Mouse (Mus musculus): ENCODE results near the gene Uvrag. TPM values are rescaled to one million over a fixed set of nuclear protein-coding genes. Genes with fewer than 3 reads are reported as not detected.

The Uvrag gene
- total RNA-seq (2014; fragmentation: Nextera tagmentation) (23.3 and 25.0 TPM in 2 replicates), total RNA-seq (2017) (27.5 and 29.9 TPM in 2 replicates), polyA plus RNA-seq (2012) (13.1 and 20.3 TPM in 2 replicates)

- H3K4me1 ChIP-seq (ENCODE audit: insufficient read depth, low read depth, low read length), result peaks cover 28% of the 10 kb centered on the region
- DNase-seq (ENCODE audit: low spot score) (peak; percentile 99), ATAC-seq (ENCODE audit: extremely low read depth, insufficient number of reproducible peaks, low FRiP score, poor library complexity, severe bottlenecking) (peak; percentile 96)
- H3K9me3 ChIP-seq (replicated peaks), result no peaks in the 10 kb centered on the region
- H3K4me3 ChIP-seq (ENCODE audit: low read depth, low read length), result peak within 1 kb of the TSS; percentile 93
- H3K36me3 ChIP-seq (replicated peaks), result peaks cover 12% of the 10 kb centered on the region
- peaks cover 21% of the 10 kb centered on the region for H3K27me3 ChIP-seq (ENCODE audit: insufficient read depth, low read length)
- TF ChIP-seq POLR2AphosphoS5 (IDR thresholded peaks at IDR 0.05; ENCODE audit: insufficient replicate concordance, low read depth, low read length), result no peak
- no peak for TF ChIP-seq TAL1 (conservative IDR thresholded peaks at IDR 0.05; ENCODE audit: low read depth, low read length)
- no peak for TF ChIP-seq CTCF (IDR thresholded peaks at IDR 0.05; ENCODE audit: low read depth, low read length)
- no peak for TF ChIP-seq GATA2 (IDR thresholded peaks at IDR 0.05; ENCODE audit: borderline replicate concordance, low read depth, low read length)
- TF ChIP-seq GATA1 (IDR thresholded peaks at IDR 0.05; ENCODE audit: borderline replicate concordance, low read length), result no peak
Observed at GRCm38 (mm10) chr7:99140984-99141918, at the start of gene Uvrag. TSS of gene Uvrag (minus strand) at chr7:99141141.

GRCm38 (mm10) chr7:99189885-99190284 is 48.9 kb upstream of the Uvrag start:
- Histone ChIP-seq H3K9me3 (replicated peaks) (no peaks in the 10 kb centered on the region), H3K36me3 (replicated peaks) (no peaks in the 10 kb centered on the region), H3K4me3 (ENCODE audit: low read depth, low read length) (no peak overlapping the region), H3K27me3 (ENCODE audit: insufficient read depth, low read length) (peaks cover 13% of the 10 kb centered on the region), H3K4me1 (ENCODE audit: insufficient read depth, low read depth, low read length) (no peaks in the 10 kb centered on the region)
- DNase-seq (ENCODE audit: low spot score) (no peak), ATAC-seq (ENCODE audit: extremely low read depth, insufficient number of reproducible peaks, low FRiP score, poor library complexity, severe bottlenecking) (no peak)
- TF ChIP-seq GATA2 (IDR thresholded peaks at IDR 0.05; ENCODE audit: borderline replicate concordance, low read depth, low read length), result no peak
- no peak for TF ChIP-seq CTCF (IDR thresholded peaks at IDR 0.05; ENCODE audit: low read depth, low read length)
- no peak for TF ChIP-seq TAL1 (conservative IDR thresholded peaks at IDR 0.05; ENCODE audit: low read depth, low read length)
- TF ChIP-seq POLR2AphosphoS5 (IDR thresholded peaks at IDR 0.05; ENCODE audit: insufficient replicate concordance, low read depth, low read length), result no peak
- no peak for TF ChIP-seq GATA1 (IDR thresholded peaks at IDR 0.05; ENCODE audit: borderline replicate concordance, low read length)

GRCm38 (mm10) chr7:99188630-99189029 is 47.7 kb upstream of the Uvrag start:
- no peak for TF ChIP-seq POLR2AphosphoS5 (IDR thresholded peaks at IDR 0.05; ENCODE audit: insufficient replicate concordance, low read depth, low read length)
- no peak for TF ChIP-seq GATA1 (IDR thresholded peaks at IDR 0.05; ENCODE audit: borderline replicate concordance, low read length)
- TF ChIP-seq TAL1 (conservative IDR thresholded peaks at IDR 0.05; ENCODE audit: low read depth, low read length), result no peak
- no peak for TF ChIP-seq GATA2 (IDR thresholded peaks at IDR 0.05; ENCODE audit: borderline replicate concordance, low read depth, low read length)
- TF ChIP-seq CTCF (IDR thresholded peaks at IDR 0.05; ENCODE audit: low read depth, low read length), result no peak
- Histone ChIP-seq H3K9me3 (replicated peaks) (no peaks in the 10 kb centered on the region), H3K27me3 (ENCODE audit: insufficient read depth, low read length) (peaks cover 15% of the 10 kb centered on the region), H3K36me3 (replicated peaks) (no peaks in the 10 kb centered on the region), H3K4me3 (ENCODE audit: low read depth, low read length) (no peak overlapping the region), H3K4me1 (ENCODE audit: insufficient read depth, low read depth, low read length) (no peaks in the 10 kb centered on the region)
- ATAC-seq (ENCODE audit: extremely low read depth, insufficient number of reproducible peaks, low FRiP score, poor library complexity, severe bottlenecking) (no peak), DNase-seq (ENCODE audit: low spot score) (no peak)

DNA sequence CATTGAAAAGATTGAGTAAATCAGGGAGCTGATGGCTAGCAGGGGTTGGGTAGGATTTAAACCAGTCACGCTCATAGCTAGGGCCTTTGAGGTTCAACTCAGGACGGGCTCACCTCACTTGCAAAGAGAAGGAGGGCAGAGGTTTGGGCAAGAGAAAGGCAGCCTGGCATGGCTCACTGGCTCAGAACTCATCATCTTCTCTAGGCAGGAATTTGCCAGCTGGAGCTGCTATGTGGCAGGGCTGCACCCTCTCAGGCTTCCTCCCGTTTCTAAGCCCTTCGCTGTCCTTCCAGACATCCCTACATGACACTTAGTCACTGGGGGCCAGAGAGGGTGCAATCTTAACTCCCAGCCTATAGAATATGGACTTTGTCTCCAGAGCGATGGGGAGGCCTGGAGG is 46.5 kb upstream of the Uvrag start:
- H3K4me1 ChIP-seq (ENCODE audit: insufficient read depth, low read depth, low read length), result peaks cover 5% of the 10 kb centered on the region
- ATAC-seq (ENCODE audit: extremely low read depth, insufficient number of reproducible peaks, low FRiP score, poor library complexity, severe bottlenecking) (no peak), DNase-seq (ENCODE audit: low spot score) (no peak)
- H3K36me3 ChIP-seq (replicated peaks), result no peaks in the 10 kb centered on the region
- H3K9me3 ChIP-seq (replicated peaks), result no peaks in the 10 kb centered on the region
- peaks cover 20% of the 10 kb centered on the region for H3K27me3 ChIP-seq (ENCODE audit: insufficient read depth, low read length)
- H3K4me3 ChIP-seq (ENCODE audit: low read depth, low read length), result no peak overlapping the region
- TF ChIP-seq GATA1 (IDR thresholded peaks at IDR 0.05; ENCODE audit: borderline replicate concordance, low read length) (no peak), POLR2AphosphoS5 (IDR thresholded peaks at IDR 0.05; ENCODE audit: insufficient replicate concordance, low read depth, low read length) (no peak), CTCF (IDR thresholded peaks at IDR 0.05; ENCODE audit: low read depth, low read length) (no peak), TAL1 (conservative IDR thresholded peaks at IDR 0.05; ENCODE audit: low read depth, low read length) (no peak), GATA2 (IDR thresholded peaks at IDR 0.05; ENCODE audit: borderline replicate concordance, low read depth, low read length) (no peak)

GRCm38 (mm10) chr7:99185405-99185804 is 44.5 kb upstream of the Uvrag start:
- ATAC-seq (ENCODE audit: extremely low read depth, insufficient number of reproducible peaks, low FRiP score, poor library complexity, severe bottlenecking) (no peak), DNase-seq (ENCODE audit: low spot score) (no peak)
- H3K36me3 ChIP-seq (replicated peaks), result no peaks in the 10 kb centered on the region
- TF ChIP-seq GATA2 (IDR thresholded peaks at IDR 0.05; ENCODE audit: borderline replicate concordance, low read depth, low read length), result no peak
- TF ChIP-seq POLR2AphosphoS5 (IDR thresholded peaks at IDR 0.05; ENCODE audit: insufficient replicate concordance, low read depth, low read length), result no peak
- TF ChIP-seq CTCF (IDR thresholded peaks at IDR 0.05; ENCODE audit: low read depth, low read length), result no peak
- TF ChIP-seq TAL1 (conservative IDR thresholded peaks at IDR 0.05; ENCODE audit: low read depth, low read length), result no peak
- no peak for TF ChIP-seq GATA1 (IDR thresholded peaks at IDR 0.05; ENCODE audit: borderline replicate concordance, low read length)
- peaks cover 10% of the 10 kb centered on the region for H3K4me1 ChIP-seq (ENCODE audit: insufficient read depth, low read depth, low read length)
- no peak overlapping the region for H3K4me3 ChIP-seq (ENCODE audit: low read depth, low read length)
- no peaks in the 10 kb centered on the region for H3K9me3 ChIP-seq (replicated peaks)
- peaks cover 37% of the 10 kb centered on the region for H3K27me3 ChIP-seq (ENCODE audit: insufficient read depth, low read length)

DNA sequence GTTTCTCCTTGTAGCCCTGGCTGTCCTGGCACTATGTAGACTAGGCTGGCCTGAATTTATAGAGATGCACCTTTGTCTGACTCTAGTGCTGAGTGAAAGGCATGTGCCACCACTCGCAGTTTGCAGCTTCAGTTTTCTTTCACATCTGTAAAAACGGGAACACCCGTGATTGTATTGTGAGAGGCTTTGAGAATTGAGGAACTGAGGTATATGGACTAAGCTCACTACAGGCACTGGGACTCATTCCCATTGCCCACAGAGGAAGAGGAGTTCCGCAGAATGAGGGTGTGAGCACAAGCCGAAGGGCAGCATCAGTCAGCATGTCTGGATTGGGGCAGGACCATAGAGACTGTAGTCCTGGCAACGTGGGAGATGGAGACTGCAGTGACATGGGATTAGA is 42.8 kb upstream of the Uvrag start:
- DNase-seq (ENCODE audit: low spot score) (no peak), ATAC-seq (ENCODE audit: extremely low read depth, insufficient number of reproducible peaks, low FRiP score, poor library complexity, severe bottlenecking) (no peak)
- Histone ChIP-seq H3K27me3 (ENCODE audit: insufficient read depth, low read length) (peaks cover 37% of the 10 kb centered on the region), H3K9me3 (replicated peaks) (no peaks in the 10 kb centered on the region), H3K4me1 (ENCODE audit: insufficient read depth, low read depth, low read length) (peaks cover 10% of the 10 kb centered on the region), H3K4me3 (ENCODE audit: low read depth, low read length) (no peak overlapping the region), H3K36me3 (replicated peaks) (no peaks in the 10 kb centered on the region)
- TF ChIP-seq TAL1 (conservative IDR thresholded peaks at IDR 0.05; ENCODE audit: low read depth, low read length), result no peak
- TF ChIP-seq CTCF (IDR thresholded peaks at IDR 0.05; ENCODE audit: low read depth, low read length), result no peak
- no peak for TF ChIP-seq GATA2 (IDR thresholded peaks at IDR 0.05; ENCODE audit: borderline replicate concordance, low read depth, low read length)
- no peak for TF ChIP-seq POLR2AphosphoS5 (IDR thresholded peaks at IDR 0.05; ENCODE audit: insufficient replicate concordance, low read depth, low read length)
- no peak for TF ChIP-seq GATA1 (IDR thresholded peaks at IDR 0.05; ENCODE audit: borderline replicate concordance, low read length)

All from G1E (cell line).